Mouse (Mus musculus): Measurements from ENCODE around the gene Scgb1b10. TPM values are rescaled to one million over a fixed set of nuclear protein-coding genes. Genes with fewer than 3 reads are reported as not detected.

The Scgb1b10 gene
- polyA plus RNA-seq (2014; fragmentation: Illumina TruSeq; extraction: RNeasy Lipid Tissue Mini Kit (QIAGEN cat#74804); ENCODE audit: low read depth, low replicate concordance): not detected

GRCm38 (mm10) chr7:32100553-32100952 lies at the start of gene Scgb1b10:
TSS of gene Scgb1b10 (plus strand) at chr7:32100853.

Other genes starting within 250 kb of the Scgb1b10 start
- not detected for gene Scgb2b11, start 110.3 kb downstream of the Scgb1b10 start, polyA plus RNA-seq (2014; fragmentation: Illumina TruSeq; extraction: RNeasy Lipid Tissue Mini Kit (QIAGEN cat#74804); ENCODE audit: low read depth, low replicate concordance)
- not detected for gene Scgb1b11, start 122.0 kb downstream of the Scgb1b10 start, polyA plus RNA-seq (2014; fragmentation: Illumina TruSeq; extraction: RNeasy Lipid Tissue Mini Kit (QIAGEN cat#74804); ENCODE audit: low read depth, low replicate concordance)
- gene Scgb2b12, start 226.4 kb downstream of the Scgb1b10 start, polyA plus RNA-seq (2014; fragmentation: Illumina TruSeq; extraction: RNeasy Lipid Tissue Mini Kit (QIAGEN cat#74804); ENCODE audit: low read depth, low replicate concordance): not detected
- gene Scgb1b12, start 233.3 kb downstream of the Scgb1b10 start, polyA plus RNA-seq (2014; fragmentation: Illumina TruSeq; extraction: RNeasy Lipid Tissue Mini Kit (QIAGEN cat#74804); ENCODE audit: low read depth, low replicate concordance): not detected